Mouse (Mus musculus) gastrocnemius, postnatal 10 days (tissue): Measurements from ENCODE around the gene Itga4. TPM values are rescaled to one million over a fixed set of nuclear protein-coding genes. Genes with fewer than 3 reads are reported as not detected.

Source experiments
- total RNA-seq, 2 experiments: library from RNA; stranded (reverse); gene quantifications; 2 replicates each; pipeline ENCODE4 v1.2.3; 2021

The Itga4 gene
- total RNA-seq, 2 experiments from 2014 or later: 5.5 to 6.5 TPM

Other genes starting within 250 kb of the Itga4 start
- not detected for gene Neurod1, start 201.3 kb downstream of the Itga4 start, total RNA-seq
- gene Cerkl, start 201.4 kb downstream of the Itga4 start, total RNA-seq: under 1 TPM; 0.33 to 0.77 TPM